ENCODE assay signal across 25 mouse cellular contexts in the genomic region with DNA sequence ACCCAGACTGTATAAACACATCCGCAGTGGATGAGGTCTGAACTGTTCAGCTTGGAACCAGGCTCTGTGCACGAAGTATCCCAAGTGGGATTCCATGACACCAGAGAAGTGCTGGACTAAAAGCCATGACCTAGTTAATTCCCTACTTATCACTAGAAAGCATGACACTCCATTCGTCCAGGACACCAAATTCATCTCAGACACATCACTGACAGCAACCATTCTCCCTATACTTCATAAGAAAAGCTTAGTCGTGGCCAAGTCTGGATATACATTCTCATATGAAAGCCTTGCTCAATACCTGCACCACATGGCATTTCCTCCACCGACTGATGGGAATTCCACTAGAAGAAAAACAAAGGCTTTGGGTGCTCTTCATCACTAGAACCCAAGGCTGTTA.
"Had no signal": no experiment of that assay in that cellular context is flagged by ENCODE, and none has a peak within 500 bp of the region (broad histone marks: within the 10 kb centered on the region; RNA-seq: fewer than 3 reads in every experiment).

No protein-coding gene starts in this region.

- H3K27me3 ChIP-seq: heart, embryonic 12.5 days; hindbrain, embryonic 12.5 days; intestine, embryonic 15.5 days; limb, embryonic 12.5 days had no signal

- H3K4me3 ChIP-seq: gastrocnemius, adult 2 months; heart, adult 2 months; heart, embryonic 10.5 days; heart, embryonic 12.5 days; hindbrain, embryonic 10.5 days; hindbrain, embryonic 12.5 days; intestine, embryonic 15.5 days; layer of hippocampus, adult 2 months; left cerebral cortex, adult 2 months; limb, embryonic 10.5 days; limb, embryonic 12.5 days had no signal

- H3K9me3 ChIP-seq: heart, embryonic 10.5 days; heart, embryonic 12.5 days; hindbrain, embryonic 10.5 days; hindbrain, embryonic 12.5 days; intestine, embryonic 15.5 days; limb, embryonic 10.5 days; limb, embryonic 12.5 days had no signal

- H3K27ac ChIP-seq: gastrocnemius, adult 2 months; heart, adult 2 months; heart, embryonic 10.5 days; hindbrain, embryonic 10.5 days; hindbrain, embryonic 12.5 days; hindbrain, embryonic 14.5 days; intestine, embryonic 15.5 days; layer of hippocampus, adult 2 months; left cerebral cortex, adult 2 months; limb, embryonic 12.5 days had no signal

- H3K9ac ChIP-seq: heart, embryonic 12.5 days; hindbrain, embryonic 12.5 days; hindbrain, embryonic 14.5 days; intestine, embryonic 15.5 days; limb, embryonic 12.5 days had no signal

- DNase-seq: gastrocnemius, adult 2 months; gastrocnemius, postnatal 10 days; gastrocnemius, postnatal 25 days; heart, adult 2 months; heart, postnatal 10 days; heart, postnatal 4 days; kidney, adult 18-20 months; kidney, adult 8-10 months; kidney, postnatal 10 days; kidney, postnatal 25 days; kidney, postnatal 4 days; liver had no signal

- H3K4me2 ChIP-seq: heart, embryonic 12.5 days; hindbrain, embryonic 12.5 days; hindbrain, embryonic 14.5 days; intestine, embryonic 15.5 days; limb, embryonic 12.5 days had no signal

- ATAC-seq: hindbrain, embryonic 16.5 days; inflammation-experienced regulatory T-cells, adult 6 months; intestine, embryonic 15.5 days; intestine, postnatal 0 days had no signal

- H3K36me3 ChIP-seq: heart, embryonic 10.5 days; heart, embryonic 12.5 days; hindbrain, embryonic 10.5 days; hindbrain, embryonic 12.5 days; intestine, embryonic 15.5 days; limb, embryonic 10.5 days; limb, embryonic 12.5 days had no signal
